Mouse (Mus musculus): Measurements from ENCODE around the gene Zrsr1. TPM values are rescaled to one million over a fixed set of nuclear protein-coding genes. Genes with fewer than 3 reads are reported as not detected.

Zrsr1 gene
- polyA plus RNA-seq, 2 experiments, result 2.5 to 8.1 TPM

- H3K4me3 ChIP-seq (replicated peaks; ENCODE audit: low read length), result no peak overlapping the region
- H3K9ac ChIP-seq (ENCODE audit: low read depth, low read length, severe bottlenecking), result no peak overlapping the region
- no peaks in the 10 kb centered on the region for H3K9me3 ChIP-seq (ENCODE audit: control insufficient read depth, low read length)
- H3K4me2 ChIP-seq (replicated peaks; ENCODE audit: low read depth, low read length, severe bottlenecking), result no peak overlapping the region
- TF ChIP-seq POLR2A (IDR thresholded peaks at IDR 0.05; ENCODE audit: borderline replicate concordance, extremely low read depth, insufficient read depth, insufficient read length), result no peak
- DNase-seq (ENCODE audit: low spot score) (no peak), ATAC-seq (ENCODE audit: low FRiP score, low read depth) (no peak)
- H3K27ac ChIP-seq (replicated peaks; ENCODE audit: low read depth, low read length), result no peak overlapping the region
- no peaks in the 10 kb centered on the region for H3K27me3 ChIP-seq (ENCODE audit: control insufficient read depth, insufficient read depth, low read length)
- H3K4me1 ChIP-seq (ENCODE audit: control insufficient read depth, insufficient read depth, low read length), result no peaks in the 10 kb centered on the region
- 100% methylated on average over 1 of the region's 1 CpGs for WGBS
- H3K36me3 ChIP-seq (ENCODE audit: control insufficient read depth, insufficient read depth, low read length), result 0 out of 2 replicates have a peak, but pooled peaks cover 3% of the 10 kb centered on the region
Measured at GRCm38 (mm10) chr11:22949101-22949500, 22.7 kb upstream of the Zrsr1 start.

- DNase-seq (ENCODE audit: low spot score), result no peak
Measured at GRCm38 (mm10) chr11:22950131-22950530, 21.7 kb upstream of the Zrsr1 start.

GRCm38 (mm10) chr11:22952668-22953067 lies 19.1 kb upstream of the Zrsr1 start:
- DNase-seq (ENCODE audit: low spot score) (no peak), ATAC-seq (ENCODE audit: low FRiP score, low read depth) (no peak)
- no peaks in the 10 kb centered on the region for H3K9me3 ChIP-seq (ENCODE audit: control insufficient read depth, low read length)
- no peak overlapping the region for H3K4me2 ChIP-seq (replicated peaks; ENCODE audit: low read depth, low read length, severe bottlenecking)
- H3K36me3 ChIP-seq (ENCODE audit: control insufficient read depth, insufficient read depth, low read length), result peaks cover 10% of the 10 kb centered on the region; the same call in 1 of the 2 replicates
- no peak overlapping the region for H3K4me3 ChIP-seq (replicated peaks; ENCODE audit: low read length)
- H3K27ac ChIP-seq (replicated peaks; ENCODE audit: low read depth, low read length), result no peak overlapping the region
- no peaks in the 10 kb centered on the region for H3K27me3 ChIP-seq (ENCODE audit: control insufficient read depth, insufficient read depth, low read length)
- no peak for TF ChIP-seq POLR2A (IDR thresholded peaks at IDR 0.05; ENCODE audit: borderline replicate concordance, extremely low read depth, insufficient read depth, insufficient read length)
- 90% methylated on average over 7 of the region's 7 CpGs for WGBS
- no peak overlapping the region for H3K9ac ChIP-seq (ENCODE audit: low read depth, low read length, severe bottlenecking)
- H3K4me1 ChIP-seq (ENCODE audit: control insufficient read depth, insufficient read depth, low read length), result no peaks in the 10 kb centered on the region

More at GRCm38 (mm10) chr11:22950131-22950530, 21.7 kb upstream of the Zrsr1 start:
- Histone ChIP-seq H3K4me1 (ENCODE audit: control insufficient read depth, insufficient read depth, low read length) (no peaks in the 10 kb centered on the region), H3K9ac (ENCODE audit: low read depth, low read length, severe bottlenecking) (no peak overlapping the region), H3K4me2 (replicated peaks; ENCODE audit: low read depth, low read length, severe bottlenecking) (no peak overlapping the region), H3K27me3 (ENCODE audit: control insufficient read depth, insufficient read depth, low read length) (no peaks in the 10 kb centered on the region), H3K27ac (replicated peaks; ENCODE audit: low read depth, low read length) (no peak overlapping the region), H3K9me3 (ENCODE audit: control insufficient read depth, low read length) (no peaks in the 10 kb centered on the region), H3K36me3 (ENCODE audit: control insufficient read depth, insufficient read depth, low read length) (0 out of 2 replicates have a peak, but pooled peaks cover 3% of the 10 kb centered on the region), H3K4me3 (replicated peaks; ENCODE audit: low read length) (no peak overlapping the region)
- no peak for TF ChIP-seq POLR2A (IDR thresholded peaks at IDR 0.05; ENCODE audit: borderline replicate concordance, extremely low read depth, insufficient read depth, insufficient read length)
- 93% methylated on average over 6 of the region's 6 CpGs for WGBS
- ATAC-seq (ENCODE audit: low FRiP score, low read depth), result no peak

- Histone ChIP-seq H3K27me3 (ENCODE audit: control insufficient read depth, insufficient read depth, low read length) (no peaks in the 10 kb centered on the region), H3K27ac (replicated peaks; ENCODE audit: low read depth, low read length) (no peak overlapping the region), H3K36me3 (ENCODE audit: control insufficient read depth, insufficient read depth, low read length) (peaks cover 10% of the 10 kb centered on the region; the same call in 1 of the 2 replicates), H3K4me2 (replicated peaks; ENCODE audit: low read depth, low read length, severe bottlenecking) (no peak overlapping the region), H3K4me1 (ENCODE audit: control insufficient read depth, insufficient read depth, low read length) (no peaks in the 10 kb centered on the region), H3K4me3 (replicated peaks; ENCODE audit: low read length) (no peak overlapping the region), H3K9ac (ENCODE audit: low read depth, low read length, severe bottlenecking) (no peak overlapping the region), H3K9me3 (ENCODE audit: control insufficient read depth, low read length) (no peaks in the 10 kb centered on the region)
- no peak for ATAC-seq (ENCODE audit: low FRiP score, low read depth)
- no peak for DNase-seq (ENCODE audit: low spot score)
- WGBS, result 96% methylated on average over 6 of the region's 6 CpGs
- TF ChIP-seq POLR2A (IDR thresholded peaks at IDR 0.05; ENCODE audit: borderline replicate concordance, extremely low read depth, insufficient read depth, insufficient read length), result no peak
Measured at GRCm38 (mm10) chr11:22956346-22956745, 15.5 kb upstream of the Zrsr1 start.

GRCm38 (mm10) chr11:22956830-22957229 lies 15.0 kb upstream of the Zrsr1 start:
- Histone ChIP-seq H3K27ac (replicated peaks; ENCODE audit: low read depth, low read length) (no peak overlapping the region), H3K4me1 (ENCODE audit: control insufficient read depth, insufficient read depth, low read length) (no peaks in the 10 kb centered on the region), H3K27me3 (ENCODE audit: control insufficient read depth, insufficient read depth, low read length) (no peaks in the 10 kb centered on the region), H3K4me3 (replicated peaks; ENCODE audit: low read length) (no peak overlapping the region), H3K9me3 (ENCODE audit: control insufficient read depth, low read length) (no peaks in the 10 kb centered on the region), H3K4me2 (replicated peaks; ENCODE audit: low read depth, low read length, severe bottlenecking) (no peak overlapping the region), H3K9ac (ENCODE audit: low read depth, low read length, severe bottlenecking) (no peak overlapping the region), H3K36me3 (ENCODE audit: control insufficient read depth, insufficient read depth, low read length) (peaks cover 10% of the 10 kb centered on the region; the same call in 1 of the 2 replicates)
- no peak for ATAC-seq (ENCODE audit: low FRiP score, low read depth)
- no peak for TF ChIP-seq POLR2A (IDR thresholded peaks at IDR 0.05; ENCODE audit: borderline replicate concordance, extremely low read depth, insufficient read depth, insufficient read length)
- DNase-seq (ENCODE audit: low spot score), result no peak
- 75% methylated on average over 4 of the region's 4 CpGs for WGBS

Measured in limb, embryonic 14.5 days (tissue).